ENCODE assay signal across 8 mouse cellular contexts in genomic region chr1:192189056-192189455, GRCm38 (mm10). TPM values are rescaled to one million over a fixed set of nuclear protein-coding genes. Genes with fewer than 3 reads are reported as not detected.
DNase-seq lines count a peak whose midpoint lies in the region; ATAC-seq lines count a peak whose summit lies in the region.

No protein-coding gene starts in this region.

- H3K4me3 ChIP-seq in embryonic facial prominence, embryonic 14.5 days (ENCODE audit: low read depth, low read length), result no peak overlapping the region

- no peaks in the 10 kb centered on the region for H3K9me3 ChIP-seq in embryonic facial prominence, embryonic 14.5 days (ENCODE audit: control insufficient read depth, low read length)

- intact Hi-C loops in heart, postnatal 36 days (cut with DNase I), result no loop called here

- H3K36me3 ChIP-seq in embryonic facial prominence, embryonic 14.5 days (ENCODE audit: control insufficient read depth, insufficient read depth, low read length), result no peaks in the 10 kb centered on the region

- peak; percentile 46 for DNase-seq in heart, adult 8-10 months (ENCODE audit: low spot score)
- DNase-seq in heart, postnatal 36 days, result no peak
- DNase-seq in 416B (ENCODE audit: low read depth) (peak; percentile 60), ZHBTc4 (ENCODE audit: low read depth, low spot score) (peak; percentile 81)
- peak; percentile 77 for DNase-seq in embryonic facial prominence, embryonic 14.5 days (ENCODE audit: low spot score)
- DNase-seq in lung, postnatal 14 days, result peak; percentile 39
- no peak for DNase-seq in ovary, adult 18-20 months (ENCODE audit: low spot score)

- no peak overlapping the region for H3K27ac ChIP-seq in embryonic facial prominence, embryonic 14.5 days (replicated peaks; ENCODE audit: low read depth, low read length)

- peaks cover 3% of the 10 kb centered on the region; the same call in 1 of the 2 replicates for H3K4me1 ChIP-seq in embryonic facial prominence, embryonic 14.5 days (ENCODE audit: control insufficient read depth, insufficient read depth, low read length)

- H3K9ac ChIP-seq in embryonic facial prominence, embryonic 14.5 days (ENCODE audit: low read depth, low read length), result no peak overlapping the region

- 6% methylated on average over 4 of the region's 4 CpGs for WGBS in embryonic facial prominence, embryonic 14.5 days

- ATAC-seq in embryonic facial prominence, embryonic 14.5 days (ENCODE audit: low read depth), result no peak
- no peak for ATAC-seq in erythroblast, adult 5-6 weeks (replicated peaks; ENCODE audit: low FRiP score, poor library complexity, severe bottlenecking)

- H3K4me2 ChIP-seq in embryonic facial prominence, embryonic 14.5 days (ENCODE audit: low read depth, low read length), result no peak overlapping the region

- H3K27me3 ChIP-seq in embryonic facial prominence, embryonic 14.5 days (replicated peaks; ENCODE audit: control insufficient read depth, insufficient read depth, low read length), result peaks cover 36% of the 10 kb centered on the region

RNA-seq across cellular contexts. Expression of gene Kcnh1, which starts 1.5 kb away (rescaled TPM):
- total RNA-seq in heart, adult 8-10 months (2022), result under 1 TPM; 0.06 to 0.12 (median 0.10) TPM
- under 1 TPM; 0.11 TPM for total RNA-seq in heart, postnatal 36 days (2021)
- polyA plus RNA-seq in embryonic facial prominence, embryonic 14.5 days (2014; fragmentation: Nextera tagmentation; extraction: Ambion mirVana), result 0.89 and 1.2 TPM in 2 replicates
- not detected in 2 replicates for total RNA-seq in erythroblast, adult 5-6 weeks (2015; ENCODE audit: low replicate concordance)
- total RNA-seq in erythroblast, adult 5-6 weeks (2017; ENCODE audit: low replicate concordance), result 0.14 TPM in 1 of 2 replicates, not detected in the other

RNA-seq across cellular contexts. Expression of gene Rcor3, which starts 51.2 kb away (rescaled TPM):
- total RNA-seq in heart, adult 8-10 months (2022), result 10 to 100 TPM; 29.7 to 41.6 (median 37.0) TPM
- 10 to 100 TPM; 36.8 to 42.6 TPM for total RNA-seq in heart, postnatal 36 days (2021)
- 30.8 and 32.6 TPM in 2 replicates for polyA plus RNA-seq in embryonic facial prominence, embryonic 14.5 days (2014; fragmentation: Nextera tagmentation; extraction: Ambion mirVana)
- total RNA-seq in erythroblast, adult 5-6 weeks (2015; ENCODE audit: low replicate concordance), result 7.5 and 12.5 TPM in 2 replicates
- total RNA-seq in erythroblast, adult 5-6 weeks (2017; ENCODE audit: low replicate concordance), result 10.8 and 41.0 TPM in 2 replicates

Comparison
In these comparisons a context has a peak if more than half of its experiments do, and no peak if none do; other contexts are left out.
1. DNase-seq: peak in heart, adult 8-10 months (single experiment), 416B (single experiment), ZHBTc4 (single experiment), embryonic facial prominence, embryonic 14.5 days (single experiment) and lung, postnatal 14 days (single experiment); none in heart, postnatal 36 days (0 of 2) and ovary, adult 18-20 months (single experiment).